Mouse (Mus musculus): ENCODE measurements around the gene Catsperb.
A peak's percentile ranks its signal among the peaks of the same experiment; 100 is the strongest.
"Not testable (repeated sequence)": the region's sequence is repeated elsewhere in the genome, so short reads cannot be mapped to it uniquely, and the experiment has no call there.

Gene Catsperb

DNA sequence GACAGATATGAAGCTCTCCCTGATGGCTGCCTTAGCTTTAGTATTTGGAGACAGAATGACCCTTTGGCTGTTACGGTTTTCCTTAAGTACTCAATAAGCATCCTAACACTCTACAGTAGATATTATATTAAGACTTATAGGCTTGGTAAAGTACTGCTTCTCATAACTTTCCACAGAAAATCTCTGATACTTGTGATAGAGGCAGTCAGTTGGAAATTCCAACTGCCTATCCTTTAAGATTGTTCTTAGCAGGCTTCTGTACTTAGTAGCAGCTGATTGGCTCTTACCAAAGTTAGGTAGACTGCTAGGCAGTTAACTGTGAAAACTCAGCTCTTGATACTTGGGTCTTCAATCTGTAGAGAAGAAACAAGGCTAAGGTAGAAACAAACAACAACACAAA is at the start of gene Catsperb:
Gene Catsperb, plus strand, starts transcription at position 301 of the 400 bp plus-strand sequence.
- not testable (repeated sequence) for DNase-seq

GRCm38 (mm10) chr12:101361468-101361867 is 43.0 kb upstream of the Catsperb start:
- peak in 1 of 2 experiments; percentile 14 for DNase-seq

DNA sequence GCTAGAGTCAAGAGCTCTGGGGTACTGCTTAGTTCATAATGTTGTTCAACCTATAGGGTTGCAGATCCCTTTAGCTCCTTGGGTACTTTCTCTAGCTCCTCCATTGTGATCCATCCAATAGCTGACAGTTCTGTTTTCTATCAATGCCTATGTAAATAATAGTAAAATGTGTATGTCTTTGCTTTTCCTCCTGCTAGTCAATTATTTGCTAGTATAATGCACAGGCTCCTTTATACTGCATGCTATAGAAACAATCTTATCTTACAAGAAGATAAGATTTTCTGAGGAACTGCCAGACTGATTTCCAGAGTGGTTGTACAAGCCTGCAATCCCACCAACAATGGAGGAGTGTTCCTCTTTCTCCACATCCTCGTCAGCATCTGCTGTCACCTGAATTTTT is 23.0 kb upstream of the Catsperb start:
- DNase-seq = not testable (repeated sequence)

GRCm38 (mm10) chr12:101426131-101426530 is 21.7 kb downstream of the Catsperb start:
- DNase-seq = no peak

DNA sequence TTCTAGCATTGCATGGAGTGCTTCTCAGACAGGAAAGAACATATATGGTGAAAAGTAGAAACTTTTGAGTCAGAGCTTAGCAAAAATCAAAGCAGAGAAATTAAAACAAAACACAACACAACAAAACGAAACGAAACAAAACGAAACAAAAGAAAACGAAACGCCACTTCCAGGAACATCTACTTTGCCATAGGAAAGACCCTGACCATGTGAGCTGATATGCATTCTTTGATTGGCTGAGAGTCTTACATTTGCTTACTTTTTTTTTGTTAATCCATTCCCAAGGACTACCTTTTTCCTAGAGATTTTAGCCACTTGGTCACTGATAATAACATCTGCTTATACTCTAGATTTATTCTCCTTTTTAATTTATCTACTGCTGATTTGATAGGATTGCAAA is 57.6 kb downstream of the Catsperb start:
- DNase-seq = no peak

- DNase-seq = no peak
Measured at GRCm38 (mm10) chr12:101483571-101483970, 79.1 kb downstream of the Catsperb start.

DNA sequence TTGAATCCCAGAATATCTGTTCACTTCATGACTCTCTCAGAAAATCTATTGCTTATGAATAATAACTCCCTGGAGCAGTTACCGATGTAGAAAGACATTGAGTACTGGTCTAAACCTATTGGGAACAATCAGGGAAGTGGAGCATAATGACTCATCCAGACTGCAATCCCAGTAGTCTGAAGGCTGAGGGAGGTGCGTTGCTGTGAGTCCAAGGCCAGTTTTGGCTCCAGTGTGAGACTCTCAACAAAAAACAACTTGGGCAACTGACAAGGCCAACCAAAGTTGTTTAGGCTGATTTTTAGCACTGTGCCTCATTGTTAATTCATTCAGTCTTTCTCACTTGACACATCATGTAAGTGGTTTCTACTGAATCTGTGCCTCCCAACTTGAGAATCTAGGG is 106.9 kb downstream of the Catsperb start:
- not testable (repeated sequence) for DNase-seq

GRCm38 (mm10) chr12:101606622-101607021 is 202.2 kb downstream of the Catsperb start:
- DNase-seq = not testable (repeated sequence)

- DNase-seq = no peak
Measured at GRCm38 (mm10) chr12:101633137-101633536, 228.7 kb downstream of the Catsperb start.

DNA sequence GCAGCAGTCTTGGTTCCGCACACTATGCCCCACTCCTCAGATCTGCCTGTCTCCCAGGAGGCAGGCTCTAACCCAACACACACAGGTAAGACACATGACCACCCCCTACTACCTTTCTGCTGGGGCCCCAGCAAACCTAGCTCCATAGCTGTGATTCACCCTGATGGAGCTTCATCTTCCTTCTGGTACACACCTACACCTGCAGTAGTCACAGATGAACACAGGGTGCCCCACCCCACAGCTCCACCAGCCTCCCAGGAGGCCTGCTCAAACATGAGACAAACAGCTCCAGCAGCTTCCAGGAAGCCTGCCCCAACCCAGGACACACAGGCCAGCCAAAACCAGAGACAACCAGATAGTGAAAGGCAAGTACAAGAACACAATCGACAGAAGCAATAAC is 263.0 kb downstream of the Catsperb start:
- DNase-seq = no peak
